Mouse (Mus musculus) MEL (cell line): ENCODE measurements at regions not wholly inside any gene's neighbourhood (a gene's known extent, or its start where the extent isn't known, plus 50 kb on each side); places are given as distances from the start of the nearest gene placed in this dataset.

Experiments
- CTCF ChIP-seq, 3 experiments: IDR thresholded peaks in 2 of 3; conservative IDR thresholded peaks in 1 of 3; 2 replicates each; pipeline ENCODE4 v1.5.1; 2011 to 2012; ENCODE audit warnings: low read length in 3 of 3, low read depth in 2 of 3, mild to moderate bottlenecking in 2 of 3, improper control_type of control experiment in 1 of 3, inconsistent platforms in 1 of 3, mixed read lengths in 1 of 3, moderate library complexity in 1 of 3; ENCODE audit not compliant: control insufficient read depth in 1 of 3, insufficient read depth in 1 of 3, poor library complexity in 1 of 3, severe bottlenecking in 1 of 3
- E2F4 ChIP-seq: IDR thresholded peaks from 2 replicates; pipeline ENCODE4 v1.6.1; 2011; ENCODE audit warnings: low read depth, low read length, improper control_type of control experiment, borderline replicate concordance
- NRF1 ChIP-seq: IDR thresholded peaks from 2 replicates; pipeline ENCODE4 v1.6.1; 2014; ENCODE audit warnings: low read depth, mild to moderate bottlenecking, inconsistent platforms, low read length, improper control_type of control experiment, moderate library complexity; ENCODE audit not compliant: poor library complexity, insufficient read depth, severe bottlenecking
- POLR2A ChIP-seq, 2 experiments: IDR thresholded peaks; 2 replicates each; pipeline ENCODE4 v1.6.1; 2011 to 2012; ENCODE audit warnings: low read length in 2 of 2, mild to moderate bottlenecking in 2 of 2, control low read depth in 1 of 2, improper control_type of control experiment in 1 of 2, low read depth in 1 of 2, moderate library complexity in 1 of 2; ENCODE audit not compliant: control insufficient read depth in 1 of 2, insufficient read depth in 1 of 2, poor library complexity in 1 of 2
- RCOR1 ChIP-seq: IDR thresholded peaks from 2 replicates; pipeline ENCODE4 v1.6.1; 2012; ENCODE audit warnings: low read depth, mild to moderate bottlenecking, inconsistent platforms, low read length, improper control_type of control experiment
- ZC3H11A ChIP-seq: IDR thresholded peaks from 2 replicates; pipeline ENCODE4 v1.6.1; 2012; ENCODE audit warnings: low read depth, mild to moderate bottlenecking, inconsistent platforms, low read length, improper control_type of control experiment
- ZNF384 ChIP-seq: IDR thresholded peaks from 2 replicates; pipeline ENCODE4 v1.6.1; 2012; ENCODE audit warnings: low read depth, mild to moderate bottlenecking, inconsistent platforms, low read length, improper control_type of control experiment

DNA sequence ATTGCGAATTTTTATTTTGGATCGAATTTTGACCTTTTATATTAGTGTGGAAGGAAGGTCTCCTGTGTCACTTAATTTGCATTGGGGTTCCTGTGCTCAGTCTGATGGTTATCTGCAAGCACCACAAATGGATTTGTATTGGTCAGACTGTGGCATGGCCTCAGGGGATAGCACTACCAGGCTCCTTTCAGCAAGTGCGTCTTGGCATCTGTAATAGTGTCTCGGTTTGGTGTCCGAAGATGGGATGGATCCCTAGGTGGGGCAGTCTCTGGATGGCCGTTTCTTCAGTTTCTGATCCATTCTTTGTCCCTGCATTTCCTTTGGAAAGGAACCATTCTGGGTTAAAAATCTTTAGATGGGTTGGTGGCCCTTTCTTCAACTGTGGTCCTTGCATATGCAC lies 76.5 kb upstream of the Zfp990 start:
- no peak for TF ChIP-seq NRF1
- no peak for TF ChIP-seq ZC3H11A
- no peak for TF ChIP-seq RCOR1
- no peak for TF ChIP-seq ZNF384
- TF ChIP-seq E2F4 = no peak
- no peak for TF ChIP-seq CTCF (IDR thresholded peaks at IDR 0.05 in 2 of 3, conservative IDR thresholded peaks at IDR 0.05 in 1 of 3; ENCODE audit: control insufficient read depth in 1 of 3, insufficient read depth in 1 of 3, low read depth in 2 of 3, low read length in 3 of 3, poor library complexity in 1 of 3, severe bottlenecking in 1 of 3)
- no peak for TF ChIP-seq POLR2A (IDR thresholded peaks at IDR 0.05; ENCODE audit: control insufficient read depth in 1 of 2, insufficient read depth in 1 of 2, low read depth in 1 of 2, low read length in 2 of 2, poor library complexity in 1 of 2)
